8 mouse cellular contexts compared by ENCODE assay signal in the genomic region with DNA sequence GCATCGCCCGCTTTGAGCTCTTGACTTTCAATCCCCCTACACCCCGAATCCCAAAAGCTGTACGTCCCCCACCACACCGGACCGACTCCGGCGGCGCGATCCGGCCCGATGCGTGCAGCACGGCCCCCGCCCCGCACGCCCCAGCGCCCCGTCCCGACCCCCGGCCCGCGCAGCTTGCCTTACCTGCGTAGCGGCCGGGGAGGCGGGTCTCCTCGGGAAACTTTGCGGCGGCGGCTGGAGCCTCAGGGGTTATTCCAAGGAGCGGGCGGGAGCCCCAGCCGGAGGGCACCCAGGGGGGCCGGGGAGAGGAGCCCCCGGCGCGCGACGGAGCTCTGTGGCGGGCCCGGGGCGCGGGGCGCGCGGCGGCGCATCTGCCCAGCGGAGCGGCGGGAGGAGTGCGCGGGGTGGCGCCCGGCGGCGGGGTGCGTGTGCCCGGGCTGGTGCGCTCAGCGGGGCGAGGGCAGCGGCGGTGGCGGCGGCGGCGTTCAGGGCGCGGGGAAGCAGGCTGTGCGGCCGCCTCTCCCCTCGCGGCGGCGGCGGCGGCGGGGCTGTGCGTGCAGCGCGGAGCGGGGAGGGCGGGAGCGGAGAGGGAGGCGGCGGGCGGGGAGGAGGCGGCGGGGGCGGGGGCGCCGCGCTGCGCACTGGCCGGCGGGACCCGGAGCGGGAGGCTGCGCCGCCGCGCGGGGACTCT. TPM values are rescaled to one million over a fixed set of nuclear protein-coding genes. Genes with fewer than 3 reads are reported as not detected.
DNase-seq lines count a peak whose midpoint lies in the region; ATAC-seq lines count a peak whose summit lies in the region.

No protein-coding gene starts in this region.

- H3K9me3 ChIP-seq in hindbrain, embryonic 14.5 days (ENCODE audit: control insufficient read depth, low read length): no peaks in the 10 kb centered on the region
- H3K9me3 ChIP-seq in midbrain, embryonic 11.5 days (ENCODE audit: control insufficient read depth, low read length): no peaks in the 10 kb centered on the region

- peak; percentile 71 for DNase-seq in cerebellum, adult 11-12 months
- DNase-seq in cerebellum, adult 9-11 months: no peak
- DNase-seq in right cerebral cortex, postnatal 4 days: peak; percentile 72
- DNase-seq in right cerebral cortex, postnatal 14 days: no peak
- DNase-seq in hindbrain, embryonic 14.5 days (ENCODE audit: low spot score): no peak
- DNase-seq in midbrain, embryonic 11.5 days (ENCODE audit: low spot score, missing footprints): no peak
- peak; percentile 65 for DNase-seq in thymus, postnatal 4 days
- no peak for DNase-seq in left cerebral cortex, adult 11 months (ENCODE audit: low spot score)

- peak overlapping the region; percentile 96 for H3K4me2 ChIP-seq in hindbrain, embryonic 14.5 days (replicated peaks)
- peak overlapping the region; percentile 99 for H3K4me2 ChIP-seq in midbrain, embryonic 11.5 days

- WGBS in hindbrain, embryonic 14.5 days: under 1% methylated on average over 83 of the region's 105 CpGs
- WGBS in midbrain, embryonic 11.5 days: 1% methylated on average over 62 of the region's 105 CpGs

- peaks cover 33% of the 10 kb centered on the region for H3K27me3 ChIP-seq in hindbrain, embryonic 14.5 days (ENCODE audit: control insufficient read depth, insufficient read depth, low read length)
- H3K27me3 ChIP-seq in midbrain, embryonic 11.5 days (ENCODE audit: control insufficient read depth, insufficient read depth, low read length): peaks cover 31% of the 10 kb centered on the region

- peak overlapping the region; percentile 85 for H3K9ac ChIP-seq in hindbrain, embryonic 14.5 days
- peak overlapping the region; percentile 83 for H3K9ac ChIP-seq in midbrain, embryonic 11.5 days (ENCODE audit: low read length)

- ATAC-seq in hindbrain, embryonic 14.5 days (ENCODE audit: low FRiP score): peak; percentile 31
- peak; percentile 50 for ATAC-seq in midbrain, embryonic 11.5 days (ENCODE audit: low FRiP score)

- no peaks in the 10 kb centered on the region for H3K36me3 ChIP-seq in hindbrain, embryonic 14.5 days (replicated peaks; ENCODE audit: control insufficient read depth, insufficient read depth)
- H3K36me3 ChIP-seq in midbrain, embryonic 11.5 days (ENCODE audit: control insufficient read depth, insufficient read depth, low read length): no peaks in the 10 kb centered on the region

- peaks cover 24% of the 10 kb centered on the region for H3K4me1 ChIP-seq in hindbrain, embryonic 14.5 days (replicated peaks; ENCODE audit: control insufficient read depth, insufficient read depth, low read length)
- H3K4me1 ChIP-seq in midbrain, embryonic 11.5 days (ENCODE audit: control insufficient read depth, insufficient read depth, low read length): peaks cover 22% of the 10 kb centered on the region

- peak overlapping the region; percentile 71 for H3K27ac ChIP-seq in hindbrain, embryonic 14.5 days
- no peak overlapping the region for H3K27ac ChIP-seq in midbrain, embryonic 11.5 days (ENCODE audit: low read depth, low read length)

- peak overlapping the region; percentile 74 for H3K4me3 ChIP-seq in hindbrain, embryonic 14.5 days (replicated peaks; ENCODE audit: low read length)
- H3K4me3 ChIP-seq in midbrain, embryonic 11.5 days (ENCODE audit: low read depth, low read length): peak overlapping the region; percentile 73

RNA-seq across cellular contexts. Expression of gene Otub1, which starts 40.5 kb away (rescaled TPM):
- 231 and 234 TPM in 2 replicates for polyA plus RNA-seq in hindbrain, embryonic 14.5 days (2014; fragmentation: Nextera tagmentation; extraction: Ambion mirVana)
- polyA plus RNA-seq in midbrain, embryonic 11.5 days (2014; fragmentation: Nextera tagmentation; extraction: Ambion mirVana): 241 and 252 TPM in 2 replicates

RNA-seq across cellular contexts. Expression of gene Cox8a, which starts 51.8 kb away (rescaled TPM):
- 1,225 and 1,275 TPM in 2 replicates for polyA plus RNA-seq in hindbrain, embryonic 14.5 days (2014; fragmentation: Nextera tagmentation; extraction: Ambion mirVana)
- polyA plus RNA-seq in midbrain, embryonic 11.5 days (2014; fragmentation: Nextera tagmentation; extraction: Ambion mirVana): 730 and 757 TPM in 2 replicates

Comparison
In these comparisons a context has a peak if more than half of its experiments do, and no peak if none do; other contexts are left out.
1. DNase-seq: peak in cerebellum, adult 11-12 months (single experiment), right cerebral cortex, postnatal 4 days (single experiment) and thymus, postnatal 4 days (single experiment); none in cerebellum, adult 9-11 months (single experiment), right cerebral cortex, postnatal 14 days (single experiment), hindbrain, embryonic 14.5 days (single experiment), midbrain, embryonic 11.5 days (single experiment) and left cerebral cortex, adult 11 months (single experiment).